Mouse (Mus musculus) cerebellum, adult 2 months (tissue): ENCODE results near the gene 4921507P07Rik.

ENCODE experiments used
- CTCF ChIP-seq: fragments of 200-500 bp; IDR thresholded peaks from 2 replicates; pipeline ENCODE4 v1.5.1; 2011; ENCODE audit warnings: low read depth, mild to moderate bottlenecking, control low read depth, low read length, moderate library complexity, borderline replicate concordance; ENCODE audit not compliant: insufficient read depth
- POLR2A ChIP-seq: fragments of 200-500 bp; IDR thresholded peaks from 2 replicates; pipeline ENCODE4 v1.6.1; 2011; ENCODE audit warnings: low read length, control low read depth, borderline replicate concordance; ENCODE audit not compliant: insufficient read depth

- TF ChIP-seq POLR2A (no peak), CTCF (no peak)
Observed at GRCm38 (mm10) chr6:50585733-50586132, 10.7 kb downstream of the 4921507P07Rik start.
